Mouse (Mus musculus): ENCODE data around the gene Plgrkt. TPM values are rescaled to one million over a fixed set of nuclear protein-coding genes. Genes with fewer than 3 reads are reported as not detected.

Gene Plgrkt
- total and polyA plus RNA-seq, 3 experiments: 38.2 to 439 (median 179) TPM

DNA sequence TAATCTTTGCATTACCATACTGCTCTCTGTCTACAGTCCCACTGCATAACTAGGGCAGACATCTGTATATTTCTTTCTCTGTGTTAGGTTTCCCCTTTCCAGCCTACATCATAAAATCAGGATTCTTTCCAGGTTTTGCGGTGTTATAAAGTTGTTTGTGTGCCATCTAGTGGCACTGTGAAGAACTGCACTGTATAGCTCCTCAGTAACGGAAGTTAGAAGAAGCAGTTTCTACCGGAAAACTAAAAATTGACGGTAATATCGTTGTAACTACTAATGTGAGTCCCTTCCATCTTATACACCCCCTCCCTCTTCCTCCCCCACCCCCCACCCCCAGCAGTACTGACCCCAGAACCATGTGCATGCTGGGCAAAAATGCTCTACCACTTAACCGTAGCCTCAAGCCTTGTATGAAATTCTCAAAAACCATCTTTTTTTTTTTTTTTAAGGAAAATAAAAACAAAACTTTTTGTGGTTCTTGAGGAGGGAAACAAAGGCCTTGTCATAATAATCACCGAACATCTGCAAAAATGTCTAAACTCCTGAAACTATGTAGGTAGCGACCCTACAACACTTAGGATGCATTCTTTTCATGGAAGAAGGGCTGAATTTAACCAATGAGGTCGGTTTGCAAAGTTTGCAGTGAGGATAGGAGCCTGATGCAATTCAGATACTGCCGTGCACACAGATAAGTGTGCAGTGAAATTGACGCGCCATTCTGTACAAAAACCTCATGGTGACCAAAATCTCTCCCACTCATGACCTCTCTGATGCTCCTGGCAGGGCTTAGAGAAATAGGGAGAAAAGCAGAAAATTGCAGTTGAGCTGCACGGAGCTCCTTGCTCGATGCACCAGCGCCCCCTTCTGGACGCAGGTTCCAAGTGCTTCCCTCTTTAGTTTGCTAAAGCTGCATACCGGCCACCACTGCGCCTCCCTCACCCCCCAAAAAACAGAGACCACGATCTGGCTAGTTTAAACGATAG is 12.0 kb downstream of the Plgrkt start:
- peak; percentile 51 for DNase-seq (ENCODE audit: low spot score)
- TF ChIP-seq GATA2 (IDR thresholded peaks at IDR 0.05; ENCODE audit: borderline replicate concordance, low read depth, low read length) (no peak), CTCF (IDR thresholded peaks at IDR 0.05; ENCODE audit: low read depth, low read length) (peak; percentile 74)
- Histone ChIP-seq H3K4me3 (ENCODE audit: low read depth, low read length) (peak overlapping the region; percentile 59; the same call in 1 of the 2 replicates), H3K4me1 (ENCODE audit: insufficient read depth, low read depth, low read length) (peaks cover 23% of the 10 kb centered on the region), H3K9me3 (replicated peaks) (no peaks in the 10 kb centered on the region), H3K27me3 (ENCODE audit: insufficient read depth, low read length) (no peaks in the 10 kb centered on the region), H3K36me3 (replicated peaks) (peaks cover 66% of the 10 kb centered on the region)
- peak; percentile 26 for ATAC-seq (ENCODE audit: extremely low read depth, insufficient number of reproducible peaks, low FRiP score, poor library complexity, severe bottlenecking)

GRCm38 (mm10) chr19:29350991-29351390 is 16.2 kb downstream of the Plgrkt start:
- ATAC-seq (ENCODE audit: extremely low read depth, insufficient number of reproducible peaks, low FRiP score, poor library complexity, severe bottlenecking) (no peak), DNase-seq (ENCODE audit: low spot score) (no peak)
- TF ChIP-seq GATA1 (IDR thresholded peaks at IDR 0.05; ENCODE audit: borderline replicate concordance, low read length): no peak
- TF ChIP-seq TAL1 (conservative IDR thresholded peaks at IDR 0.05; ENCODE audit: low read depth, low read length): no peak
- TF ChIP-seq CTCF (IDR thresholded peaks at IDR 0.05; ENCODE audit: low read depth, low read length): no peak
- no peak for TF ChIP-seq GATA2 (IDR thresholded peaks at IDR 0.05; ENCODE audit: borderline replicate concordance, low read depth, low read length)
- no peak for TF ChIP-seq POLR2AphosphoS5 (IDR thresholded peaks at IDR 0.05; ENCODE audit: insufficient replicate concordance, low read depth, low read length)

DNA sequence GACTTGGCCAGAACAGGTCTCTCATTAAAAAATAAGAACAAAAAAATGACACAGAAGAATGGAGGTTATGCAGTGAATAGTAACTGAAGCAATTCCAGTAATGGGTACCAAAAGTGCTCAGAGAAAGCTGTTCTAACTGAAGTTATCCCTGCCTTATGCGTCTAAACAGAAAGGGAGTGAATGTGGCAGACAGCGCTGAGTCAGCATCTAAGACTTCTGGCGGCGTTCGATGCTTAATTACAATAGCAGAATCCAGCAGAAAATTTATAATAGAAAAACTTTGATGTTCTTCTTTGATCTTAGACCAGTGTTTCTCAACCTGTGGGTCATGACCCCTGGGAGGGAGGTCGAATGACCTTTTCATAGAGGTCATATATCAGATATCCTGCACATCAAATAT is 21.6 kb downstream of the Plgrkt start:
- no peak for TF ChIP-seq CTCF (IDR thresholded peaks at IDR 0.05; ENCODE audit: low read depth, low read length)
- no peak for TF ChIP-seq GATA1 (IDR thresholded peaks at IDR 0.05; ENCODE audit: borderline replicate concordance, low read length)
- no peak for TF ChIP-seq POLR2AphosphoS5 (IDR thresholded peaks at IDR 0.05; ENCODE audit: insufficient replicate concordance, low read depth, low read length)
- TF ChIP-seq GATA2 (IDR thresholded peaks at IDR 0.05; ENCODE audit: borderline replicate concordance, low read depth, low read length): no peak
- no peak for TF ChIP-seq TAL1 (conservative IDR thresholded peaks at IDR 0.05; ENCODE audit: low read depth, low read length)
- ATAC-seq (ENCODE audit: extremely low read depth, insufficient number of reproducible peaks, low FRiP score, poor library complexity, severe bottlenecking) (no peak), DNase-seq (ENCODE audit: low spot score) (no peak)
- no peaks in the 10 kb centered on the region; the same call in 1 of the 2 replicates for H3K27me3 ChIP-seq (ENCODE audit: insufficient read depth, low read length)
- H3K4me1 ChIP-seq (ENCODE audit: insufficient read depth, low read depth, low read length): peaks cover 12% of the 10 kb centered on the region; the same call in 1 of the 2 replicates
- peaks cover 16% of the 10 kb centered on the region for H3K36me3 ChIP-seq (replicated peaks)
- H3K4me3 ChIP-seq (ENCODE audit: low read depth, low read length): no peak overlapping the region
- H3K9me3 ChIP-seq (replicated peaks): no peaks in the 10 kb centered on the region

More at GRCm38 (mm10) chr19:29350991-29351390, 16.2 kb downstream of the Plgrkt start:
- Histone ChIP-seq H3K4me3 (ENCODE audit: low read depth, low read length) (no peak overlapping the region), H3K27me3 (ENCODE audit: insufficient read depth, low read length) (no peaks in the 10 kb centered on the region), H3K4me1 (ENCODE audit: insufficient read depth, low read depth, low read length) (peaks cover 10% of the 10 kb centered on the region), H3K36me3 (replicated peaks) (peaks cover 44% of the 10 kb centered on the region), H3K9me3 (replicated peaks) (no peaks in the 10 kb centered on the region)

GRCm38 (mm10) chr19:29344868-29345267 is 22.3 kb downstream of the Plgrkt start:
- no peak overlapping the region for H3K4me3 ChIP-seq (ENCODE audit: low read depth, low read length)

DNA sequence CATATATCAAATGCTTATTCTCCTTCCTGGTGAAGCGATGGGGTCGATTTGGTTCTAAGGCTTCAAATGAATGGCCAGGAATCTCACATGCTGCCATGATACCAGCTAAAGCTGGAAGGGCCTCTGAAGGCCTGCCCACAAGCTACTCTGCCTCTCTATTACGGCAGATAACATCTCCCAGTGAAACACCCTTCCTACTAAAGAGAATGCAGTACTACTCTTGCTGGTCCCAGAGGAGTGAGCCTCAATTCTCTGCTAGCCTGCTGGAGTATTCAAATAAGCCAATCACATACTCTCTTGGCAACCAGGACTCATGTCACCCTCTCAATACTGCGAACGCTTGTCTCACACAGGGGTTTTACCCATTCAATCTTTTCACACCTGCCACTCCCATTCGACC is 24.9 kb downstream of the Plgrkt start:
- H3K4me3 ChIP-seq (ENCODE audit: low read depth, low read length): no peak overlapping the region
- TF ChIP-seq POLR2AphosphoS5 (IDR thresholded peaks at IDR 0.05; ENCODE audit: insufficient replicate concordance, low read depth, low read length): no peak
- no peaks in the 10 kb centered on the region for H3K36me3 ChIP-seq (replicated peaks)
- peaks cover 9% of the 10 kb centered on the region for H3K27me3 ChIP-seq (ENCODE audit: insufficient read depth, low read length)
- H3K9me3 ChIP-seq (replicated peaks): no peaks in the 10 kb centered on the region
- peaks cover 12% of the 10 kb centered on the region; the same call in 1 of the 2 replicates for H3K4me1 ChIP-seq (ENCODE audit: insufficient read depth, low read depth, low read length)
- no peak for DNase-seq (ENCODE audit: low spot score)
- ATAC-seq (ENCODE audit: extremely low read depth, insufficient number of reproducible peaks, low FRiP score, poor library complexity, severe bottlenecking): no peak

More at GRCm38 (mm10) chr19:29344868-29345267, 22.3 kb downstream of the Plgrkt start:
- peaks cover 12% of the 10 kb centered on the region; the same call in 1 of the 2 replicates for H3K4me1 ChIP-seq (ENCODE audit: insufficient read depth, low read depth, low read length)
- no peaks in the 10 kb centered on the region for H3K9me3 ChIP-seq (replicated peaks)
- TF ChIP-seq TAL1 (conservative IDR thresholded peaks at IDR 0.05; ENCODE audit: low read depth, low read length) (no peak), CTCF (IDR thresholded peaks at IDR 0.05; ENCODE audit: low read depth, low read length) (no peak), POLR2AphosphoS5 (IDR thresholded peaks at IDR 0.05; ENCODE audit: insufficient replicate concordance, low read depth, low read length) (no peak), GATA2 (IDR thresholded peaks at IDR 0.05; ENCODE audit: borderline replicate concordance, low read depth, low read length) (no peak)
- ATAC-seq (ENCODE audit: extremely low read depth, insufficient number of reproducible peaks, low FRiP score, poor library complexity, severe bottlenecking) (no peak), DNase-seq (ENCODE audit: low spot score) (no peak)
- H3K27me3 ChIP-seq (ENCODE audit: insufficient read depth, low read length): peaks cover 7% of the 10 kb centered on the region
- peaks cover 9% of the 10 kb centered on the region for H3K36me3 ChIP-seq (replicated peaks)

DNA sequence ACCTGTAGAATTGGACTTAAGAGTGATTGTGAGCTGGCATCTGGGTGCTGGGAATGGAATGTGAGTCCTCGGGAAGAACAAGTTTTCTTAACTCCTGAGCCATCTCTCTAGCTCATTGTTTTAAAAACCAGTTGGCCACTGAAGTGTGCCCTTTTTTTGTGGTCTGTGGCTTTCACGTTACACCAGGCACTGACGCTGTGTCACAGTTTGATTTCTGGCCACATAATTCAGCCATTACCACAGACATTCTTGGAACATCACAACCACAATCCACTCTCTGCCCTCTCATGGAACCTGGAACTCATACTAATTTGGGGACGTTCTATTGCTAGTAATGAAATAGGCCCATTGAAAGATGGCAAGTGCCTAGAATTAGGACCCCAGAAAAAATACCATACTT is 26.2 kb downstream of the Plgrkt start:
- no peaks in the 10 kb centered on the region for H3K9me3 ChIP-seq (replicated peaks)
- no peaks in the 10 kb centered on the region for H3K36me3 ChIP-seq (replicated peaks)
- TF ChIP-seq POLR2AphosphoS5 (IDR thresholded peaks at IDR 0.05; ENCODE audit: insufficient replicate concordance, low read depth, low read length): no peak
- no peak for TF ChIP-seq GATA1 (IDR thresholded peaks at IDR 0.05; ENCODE audit: borderline replicate concordance, low read length)
- no peak for TF ChIP-seq GATA2 (IDR thresholded peaks at IDR 0.05; ENCODE audit: borderline replicate concordance, low read depth, low read length)
- no peak for TF ChIP-seq CTCF (IDR thresholded peaks at IDR 0.05; ENCODE audit: low read depth, low read length)
- no peak for TF ChIP-seq TAL1 (conservative IDR thresholded peaks at IDR 0.05; ENCODE audit: low read depth, low read length)
- DNase-seq (ENCODE audit: low spot score): no peak
- peaks cover 12% of the 10 kb centered on the region for H3K27me3 ChIP-seq (ENCODE audit: insufficient read depth, low read length)
- no peak for ATAC-seq (ENCODE audit: extremely low read depth, insufficient number of reproducible peaks, low FRiP score, poor library complexity, severe bottlenecking)
- H3K4me1 ChIP-seq (ENCODE audit: insufficient read depth, low read depth, low read length): peaks cover 12% of the 10 kb centered on the region; the same call in 1 of the 2 replicates
- no peak overlapping the region for H3K4me3 ChIP-seq (ENCODE audit: low read depth, low read length)
